Mouse (Mus musculus): ENCODE results near the gene Btbd35f9.
"Not testable (repeated sequence)": the region's sequence is repeated elsewhere in the genome, so short reads cannot be mapped to it uniquely, and the experiment has no call there.

Btbd35f9 gene

DNA sequence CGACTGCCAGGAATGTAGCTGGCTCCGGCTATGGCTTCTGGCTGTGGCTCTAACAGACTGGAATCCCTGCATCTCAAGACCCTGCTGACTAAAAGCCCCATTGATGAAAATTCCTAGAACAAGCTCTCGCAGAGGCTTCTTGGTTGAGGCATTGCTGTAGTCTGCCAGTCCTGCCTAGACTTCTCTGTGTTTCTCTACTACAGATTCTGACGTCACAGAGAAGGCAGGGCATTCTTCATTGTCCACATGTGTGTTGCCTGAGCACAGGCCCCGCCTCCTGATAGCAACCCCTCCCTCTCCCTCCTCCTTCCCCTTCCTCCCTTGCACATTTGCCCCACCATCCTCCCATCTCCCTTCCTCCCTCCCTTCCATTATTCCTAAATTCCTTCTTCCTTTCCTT lies at the start of gene Btbd35f9:
TSS of gene Btbd35f9 (minus strand) at position 101 of the 400 bp plus-strand sequence.
- DNase-seq = not testable (repeated sequence)

Data from lung, postnatal 4 days (tissue).